In the genomic region with DNA sequence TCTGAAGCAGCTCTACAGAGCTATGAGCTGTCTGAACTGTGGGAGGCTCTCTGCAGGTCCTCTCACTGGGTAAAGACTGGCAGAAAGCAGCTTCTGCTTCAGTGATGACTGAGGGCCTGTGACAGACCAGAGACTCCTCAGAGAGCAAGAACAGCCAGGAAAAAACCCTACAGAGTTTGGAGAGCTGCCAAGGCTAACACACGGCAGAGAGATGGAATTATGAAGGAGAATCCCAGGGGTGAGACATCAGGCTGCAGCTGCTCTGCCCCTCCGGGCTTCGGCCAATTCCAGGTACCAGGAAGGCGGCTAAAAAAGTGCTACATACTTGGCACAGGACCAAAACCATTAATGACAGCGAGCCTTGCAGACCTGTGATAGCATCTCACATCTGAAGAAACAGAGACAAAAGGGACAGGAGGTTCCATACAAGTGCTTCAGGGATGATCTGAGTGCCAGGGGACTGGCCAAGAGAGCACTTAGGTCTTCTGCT, we compare ENCODE assay signal across 9 mouse cellular contexts. TPM values are rescaled to one million over a fixed set of nuclear protein-coding genes. Genes with fewer than 3 reads are reported as not detected.
DNase-seq lines count a peak whose midpoint lies in the region; ATAC-seq and TF ChIP-seq lines count a peak whose summit lies in the region.
"Had no signal": no experiment of that assay in that cellular context is flagged by ENCODE, and none has a peak within 500 bp of the region (broad histone marks: within the 10 kb centered on the region; RNA-seq: fewer than 3 reads in every experiment).

No protein-coding gene starts in this region.

- no peak for TF ChIP-seq CTCF in small intestine, adult 2 months (IDR thresholded peaks at IDR 0.05; ENCODE audit: extremely low read depth, insufficient read length, insufficient replicate concordance, low read depth, low read length)

- H3K27ac ChIP-seq in forebrain, embryonic 12.5 days = peak overlapping the region; percentile 54; the same call in 1 of the 2 replicates
- no peak overlapping the region for H3K27ac ChIP-seq in forebrain, embryonic 10.5 days
- H3K27ac ChIP-seq in hindbrain, embryonic 14.5 days = peak overlapping the region; percentile 36; the same call in 1 of the 2 replicates
- H3K27ac ChIP-seq in small intestine, adult 2 months (ENCODE audit: insufficient read depth, low read depth, low read length) = peak overlapping the region; percentile 88

- H3K4me3 ChIP-seq in forebrain, embryonic 12.5 days (replicated peaks) = no peak overlapping the region
- no peak overlapping the region for H3K4me3 ChIP-seq in forebrain, embryonic 10.5 days
- no peak overlapping the region for H3K4me3 ChIP-seq in hindbrain, embryonic 14.5 days (replicated peaks; ENCODE audit: low read length)
- H3K4me3 ChIP-seq in small intestine, adult 2 months (ENCODE audit: low read depth, low read length) = no peak overlapping the region

- no peak for ATAC-seq in forebrain, embryonic 12.5 days (ENCODE audit: low FRiP score)
- peak; percentile 69; the same call in 1 of the 2 replicates for ATAC-seq in hindbrain, embryonic 14.5 days (ENCODE audit: low FRiP score)

- no peak overlapping the region for H3K4me2 ChIP-seq in forebrain, embryonic 12.5 days
- H3K4me2 ChIP-seq in hindbrain, embryonic 14.5 days (replicated peaks) = no peak overlapping the region

- no peaks in the 10 kb centered on the region for H3K36me3 ChIP-seq in forebrain, embryonic 12.5 days (replicated peaks)
- H3K36me3 ChIP-seq in forebrain, embryonic 10.5 days (replicated peaks) = no peaks in the 10 kb centered on the region
- no peaks in the 10 kb centered on the region for H3K36me3 ChIP-seq in hindbrain, embryonic 14.5 days (replicated peaks; ENCODE audit: control insufficient read depth, insufficient read depth)
- peaks cover 3% of the 10 kb centered on the region; the same call in 1 of the 2 replicates for H3K36me3 ChIP-seq in small intestine, adult 2 months (ENCODE audit: control insufficient read depth, insufficient read depth, low read length)

- H3K9me3 ChIP-seq in forebrain, embryonic 12.5 days = no peaks in the 10 kb centered on the region
- no peaks in the 10 kb centered on the region for H3K9me3 ChIP-seq in forebrain, embryonic 10.5 days
- no peaks in the 10 kb centered on the region for H3K9me3 ChIP-seq in hindbrain, embryonic 14.5 days (ENCODE audit: control insufficient read depth, low read length)

- no peak overlapping the region for H3K9ac ChIP-seq in forebrain, embryonic 12.5 days
- no peak overlapping the region for H3K9ac ChIP-seq in hindbrain, embryonic 14.5 days

- DNase-seq in forebrain, embryonic 10.5 days (ENCODE audit: extremely low spot score, low spot score) = no peak
- DNase-seq in lung, postnatal 36 days = peak; percentile 20
- DNase-seq in lung, adult 18-20 months = no peak
- no peak for DNase-seq in hindbrain, embryonic 14.5 days (ENCODE audit: low spot score)
- DNase-seq in layer of hippocampus, postnatal 10 days (ENCODE audit: low spot score in 2 of 2) = no peak
- DNase-seq in thymus, postnatal 36 days = no peak

- H3K4me1 ChIP-seq in forebrain, embryonic 12.5 days = peaks cover 27% of the 10 kb centered on the region
- peaks cover 40% of the 10 kb centered on the region for H3K4me1 ChIP-seq in forebrain, embryonic 10.5 days
- peaks cover 18% of the 10 kb centered on the region for H3K4me1 ChIP-seq in hindbrain, embryonic 14.5 days (replicated peaks; ENCODE audit: control insufficient read depth, insufficient read depth, low read length)
- peaks cover 40% of the 10 kb centered on the region for H3K4me1 ChIP-seq in small intestine, adult 2 months (ENCODE audit: control insufficient read depth, insufficient read depth, insufficient read length, low read length)

- no peaks in the 10 kb centered on the region for H3K27me3 ChIP-seq in forebrain, embryonic 12.5 days
- no peaks in the 10 kb centered on the region for H3K27me3 ChIP-seq in forebrain, embryonic 10.5 days (ENCODE audit: poor library complexity, severe bottlenecking)
- H3K27me3 ChIP-seq in hindbrain, embryonic 14.5 days (ENCODE audit: control insufficient read depth, insufficient read depth, low read length) = no peaks in the 10 kb centered on the region
- no peaks in the 10 kb centered on the region for H3K27me3 ChIP-seq in small intestine, adult 2 months (ENCODE audit: control insufficient read depth, insufficient read depth, low read length)
- H3K27me3 ChIP-seq: CH12.LX had no signal

- WGBS in forebrain, embryonic 12.5 days = 53% methylated on average over 5 of the region's 5 CpGs
- 85% methylated on average over 5 of the region's 5 CpGs for WGBS in forebrain, embryonic 10.5 days
- 21% methylated on average over 5 of the region's 5 CpGs for WGBS in hindbrain, embryonic 14.5 days
- 13% methylated on average over 5 of the region's 5 CpGs for WGBS in small intestine, adult 2 months

- no peak for TF ChIP-seq POLR2A in small intestine, adult 2 months (IDR thresholded peaks at IDR 0.05; ENCODE audit: low read depth, low read length)

RNA-seq across cellular contexts. Expression of a gene that starts 17.5 kb away (rescaled TPM):
- 7.6 and 13.4 TPM in 2 replicates for polyA plus RNA-seq in forebrain, embryonic 12.5 days (2016; fragmentation: Nextera tagmentation; extraction: Ambion mirVana)
- polyA plus RNA-seq in forebrain, embryonic 10.5 days (2016; fragmentation: Nextera tagmentation; extraction: Ambion mirVana) = 6.0 and 7.3 TPM in 2 replicates
- polyA plus RNA-seq in hindbrain, embryonic 14.5 days (2014; fragmentation: Nextera tagmentation; extraction: Ambion mirVana) = 24.7 and 33.3 TPM in 2 replicates
- 24.8 and 84.7 TPM in 2 replicates for polyA plus RNA-seq in small intestine, adult 2 months (2012; rRNA removed)
- 10 to 100 TPM; 72.7 to 76.9 TPM for total RNA-seq in layer of hippocampus, postnatal 10 days (2021)
